Mouse (Mus musculus): ENCODE measurements around the gene Prss3. TPM values are rescaled to one million over a fixed set of nuclear protein-coding genes. Genes with fewer than 3 reads are reported as not detected.

Prss3 gene
- polyA plus RNA-seq (2012; rRNA removed) = not detected in 2 replicates

GRCm38 (mm10) chr6:41377578-41377977, at the start of gene Prss3:
Gene Prss3 (minus strand): TSS chr6:41377678.

GRCm38 (mm10) chr6:41392056-41392455, 14.6 kb upstream of the Prss3 start, which contains the start of gene Gm5771:
Gene Gm5771 (plus strand): TSS chr6:41392356.

GRCm38 (mm10) chr6:41353932-41354331, 23.5 kb downstream of the Prss3 start, which contains the start of gene Try10:
Gene Try10 (plus strand): TSS chr6:41354105.

Other genes starting within 250 kb of the Prss3 start
- 0.17 TPM in 1 of 2 replicates, not detected in the other for gene Try4, start 75.4 kb downstream of the Prss3 start, polyA plus RNA-seq (2012; rRNA removed)
- gene Try5, start 60.8 kb downstream of the Prss3 start, polyA plus RNA-seq (2012; rRNA removed) = 0.17 and 0.21 TPM in 2 replicates
- gene Try10, start 23.6 kb downstream of the Prss3 start, polyA plus RNA-seq (2012; rRNA removed) = 0.09 TPM in 1 of 2 replicates, not detected in the other
- gene Gm5771, start 14.7 kb upstream of the Prss3 start, polyA plus RNA-seq (2012; rRNA removed) = not detected in 2 replicates
- not detected in 2 replicates for gene Gm10334, start 68.5 kb upstream of the Prss3 start, polyA plus RNA-seq (2012; rRNA removed)
- gene Prss1, start 81.3 kb upstream of the Prss3 start, polyA plus RNA-seq (2012; rRNA removed) = not detected in 2 replicates
- 0.13 TPM in 1 of 2 replicates, not detected in the other for gene Prss2, start 144.1 kb upstream of the Prss3 start, polyA plus RNA-seq (2012; rRNA removed)
- gene Ephb6, start 227.8 kb upstream of the Prss3 start, polyA plus RNA-seq (2012; rRNA removed) = 51.2 and 52.3 TPM in 2 replicates

All from central nervous system, embryonic 18 days (tissue).